Mouse (Mus musculus) lung, adult 2 months (tissue): ENCODE data around the gene Cdkal1. TPM values are rescaled to one million over a fixed set of nuclear protein-coding genes. Genes with fewer than 3 reads are reported as not detected.

Experiments
- DNase-seq: peaks from one replicate; pipeline ENCODE4 v3.0.0; 2022
- H3K4me1 ChIP-seq: fragments of 200-500 bp; 2 replicates; pipeline ENCODE4 v1.6.1; 2011; ENCODE audit warnings: low read length; ENCODE audit not compliant: control insufficient read depth, insufficient read depth
- H3K4me3 ChIP-seq: fragments of 200-500 bp; replicated peaks from 2 replicates; pipeline ENCODE3; 2011; ENCODE audit warnings: low read depth, mild to moderate bottlenecking, control low read depth, low read length; ENCODE audit errors: extremely low read depth
- CTCF ChIP-seq: fragments of 200-500 bp; IDR thresholded peaks from 2 replicates; pipeline ENCODE4 v1.5.1; 2011; ENCODE audit warnings: mild to moderate bottlenecking, low read length, control low read depth; ENCODE audit not compliant: insufficient read depth
- POLR2A ChIP-seq: fragments of 200-500 bp; IDR thresholded peaks from 2 replicates; pipeline ENCODE4 v1.6.1; 2011; ENCODE audit warnings: low read depth, mild to moderate bottlenecking, control low read depth, low read length, borderline replicate concordance; ENCODE audit errors: extremely low read depth
- WGBS: fragments of 180-500 bp; shearing (Covaris S2); methylation state at CpG from one replicate; pipeline ENCODE4 v1.1.7; 2018; 5-methylcytosine and 5-hydroxymethylcytosine counted together
- polyA plus RNA-seq: library from polyadenylated mRNA; depleted of rRNA; stranded (reverse); fragments of >200 nt; gene quantifications from 2 replicates; pipeline ENCODE4 v1.2.3, GENCODE M21; 2012

The Cdkal1 gene
- polyA plus RNA-seq, 1 experiment: 2.6 TPM

GRCm38 (mm10) chr13:29292608-29293240 is 562.8 kb downstream of the Cdkal1 start:
- H3K4me1 ChIP-seq: no peaks in the 10 kb centered on the region
- no peak overlapping the region for H3K4me3 ChIP-seq
- TF ChIP-seq CTCF (no peak), POLR2A (no peak)
- WGBS: 76% methylated on average over 9 of the region's 9 CpGs
- DNase-seq: no peak

- Histone ChIP-seq H3K4me3 (no peak overlapping the region), H3K4me1 (no peaks in the 10 kb centered on the region)
- DNase-seq: no peak
- TF ChIP-seq POLR2A: no peak
- TF ChIP-seq CTCF: no peak
- WGBS: 38% methylated on average over 4 of the region's 4 CpGs
Measured at GRCm38 (mm10) chr13:29290569-29290968, 564.9 kb downstream of the Cdkal1 start.

GRCm38 (mm10) chr13:29285058-29285457 is 570.4 kb downstream of the Cdkal1 start:
- no peak for DNase-seq
- no peak for TF ChIP-seq CTCF
- no peak for TF ChIP-seq POLR2A
- WGBS: 55% methylated on average over 3 of the region's 3 CpGs
- Histone ChIP-seq H3K4me1 (no peaks in the 10 kb centered on the region), H3K4me3 (no peak overlapping the region)

GRCm38 (mm10) chr13:29281556-29281955 is 573.9 kb downstream of the Cdkal1 start:
- WGBS: 45% methylated on average over 6 of the region's 6 CpGs
- DNase-seq: no peak
- H3K4me3 ChIP-seq: no peak overlapping the region
- H3K4me1 ChIP-seq: no peaks in the 10 kb centered on the region
- TF ChIP-seq CTCF (no peak), POLR2A (no peak)

- Histone ChIP-seq H3K4me1 (no peaks in the 10 kb centered on the region), H3K4me3 (no peak overlapping the region)
- TF ChIP-seq CTCF: no peak
- no peak for TF ChIP-seq POLR2A
- 21% methylated on average over 4 of the region's 4 CpGs for WGBS
- DNase-seq: no peak
Measured at GRCm38 (mm10) chr13:29278156-29278555, 577.3 kb downstream of the Cdkal1 start.

DNA sequence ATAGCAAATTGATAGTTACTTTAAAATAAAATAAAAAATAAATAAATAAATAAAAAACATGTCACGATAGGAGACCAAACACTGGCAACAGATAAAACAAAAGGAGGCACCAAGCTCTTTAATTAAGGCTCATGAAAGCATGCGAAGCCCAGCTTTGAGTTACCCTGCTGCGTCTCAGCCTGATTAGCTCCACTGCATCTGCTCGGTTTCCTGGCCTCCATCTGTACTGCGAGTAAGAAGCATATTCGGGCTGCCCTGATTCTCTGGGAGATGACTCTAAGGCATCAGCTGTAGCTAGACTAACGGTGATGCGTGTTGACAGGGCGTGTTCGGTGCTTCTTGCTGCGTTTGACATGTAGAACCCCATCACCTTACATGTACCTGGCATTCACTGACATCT is 581.2 kb downstream of the Cdkal1 start:
- no peak overlapping the region for H3K4me3 ChIP-seq
- no peaks in the 10 kb centered on the region for H3K4me1 ChIP-seq
- no peak for DNase-seq
- TF ChIP-seq CTCF (no peak), POLR2A (no peak)
- WGBS: 87% methylated on average over 11 of the region's 11 CpGs

DNA sequence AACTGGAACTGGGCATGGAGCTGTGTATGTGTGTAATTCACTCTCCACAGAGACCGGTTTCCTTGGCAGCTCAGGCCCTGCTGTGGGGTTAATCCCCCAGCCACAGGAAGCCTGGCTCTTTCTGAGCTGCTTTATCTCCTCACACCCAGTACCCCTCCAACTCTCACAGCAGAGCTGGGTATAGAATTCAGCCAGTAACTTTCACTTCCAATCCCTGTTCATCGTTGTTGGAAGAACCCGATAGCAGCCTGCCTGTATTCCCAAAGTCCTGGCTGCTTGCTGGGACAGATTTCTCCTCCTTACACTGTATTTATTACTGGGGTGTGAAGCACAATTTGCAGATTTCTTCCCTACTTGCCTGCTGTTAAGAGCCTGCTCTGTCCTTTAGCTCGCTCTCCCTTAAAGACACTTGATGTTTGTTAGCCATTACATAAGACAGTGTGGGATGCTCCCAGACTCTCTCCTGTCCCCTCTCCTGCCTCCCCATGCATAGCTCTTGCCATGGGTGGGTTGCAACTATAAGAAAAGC is 581.7 kb downstream of the Cdkal1 start:
- Histone ChIP-seq H3K4me1 (no peaks in the 10 kb centered on the region), H3K4me3 (no peak overlapping the region)
- no peak for DNase-seq
- no peak for TF ChIP-seq CTCF
- no peak for TF ChIP-seq POLR2A
- WGBS: 54% methylated on average over 4 of the region's 4 CpGs

- DNase-seq: no peak
- no peak for TF ChIP-seq POLR2A
- TF ChIP-seq CTCF: no peak
- no peak overlapping the region for H3K4me3 ChIP-seq
- no peaks in the 10 kb centered on the region for H3K4me1 ChIP-seq
Measured at GRCm38 (mm10) chr13:29271451-29271850, 584.0 kb downstream of the Cdkal1 start.

GRCm38 (mm10) chr13:29264015-29264711 is 591.3 kb downstream of the Cdkal1 start:
- no peak for DNase-seq
- H3K4me3 ChIP-seq: no peak overlapping the region
- no peak for TF ChIP-seq CTCF
- TF ChIP-seq POLR2A: no peak
- no peaks in the 10 kb centered on the region for H3K4me1 ChIP-seq
- 80% methylated on average over 11 of the region's 11 CpGs for WGBS

- WGBS: 86% methylated on average over 4 of the region's 4 CpGs
- TF ChIP-seq POLR2A: no peak
- no peak for TF ChIP-seq CTCF
- Histone ChIP-seq H3K4me1 (no peaks in the 10 kb centered on the region), H3K4me3 (no peak overlapping the region)
- no peak for DNase-seq
Measured at GRCm38 (mm10) chr13:29262164-29262563, 593.3 kb downstream of the Cdkal1 start.
